Mouse (Mus musculus): Measurements from ENCODE around the gene Actr3. TPM values are rescaled to one million over a fixed set of nuclear protein-coding genes. Genes with fewer than 3 reads are reported as not detected.

Gene Actr3
- polyA plus RNA-seq, 1 experiment from 2014 or later, result 223 TPM

- 67% methylated on average over 2 of the region's 2 CpGs for WGBS
Measured at GRCm38 (mm10) chr1:125463349-125463748, 27.8 kb upstream of the Actr3 start.

DNA sequence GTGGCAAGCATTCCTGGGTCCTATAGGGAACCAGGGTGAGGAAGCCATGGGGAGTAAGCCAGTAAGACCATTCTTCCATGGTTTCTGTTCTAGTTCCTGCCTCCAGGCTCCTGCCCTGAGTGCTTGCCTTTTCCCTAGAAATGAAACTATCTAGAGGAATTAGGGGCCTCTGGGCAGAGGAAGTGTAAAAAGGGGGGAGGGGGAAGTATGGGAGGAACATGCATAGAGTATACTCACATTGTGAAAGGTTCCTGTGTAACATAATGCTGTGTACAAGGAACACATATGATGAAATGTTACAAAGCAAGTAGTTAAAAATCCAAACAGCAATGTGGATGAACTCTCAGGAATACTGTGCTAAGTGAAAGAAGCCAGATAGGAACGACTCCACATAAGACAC is 27.4 kb upstream of the Actr3 start:
- no peak for ATAC-seq
- 79% methylated on average over 1 of the region's 1 CpGs for WGBS
- H3K36me3 ChIP-seq (ENCODE audit: control insufficient read depth, insufficient read depth), result no peaks in the 10 kb centered on the region
- no peak for TF ChIP-seq CTCF (IDR thresholded peaks at IDR 0.05; ENCODE audit: low read depth)
- H3K4me2 ChIP-seq (replicated peaks; ENCODE audit: low read depth), result no peak overlapping the region
- no peak overlapping the region for H3K9ac ChIP-seq (ENCODE audit: low read depth, low read length)
- H3K9me3 ChIP-seq (ENCODE audit: control insufficient read depth), result no peaks in the 10 kb centered on the region
- no peak overlapping the region for H3K27ac ChIP-seq (ENCODE audit: low read depth, low read length)
- H3K4me1 ChIP-seq (replicated peaks; ENCODE audit: control insufficient read depth, insufficient read depth, low read length), result no peaks in the 10 kb centered on the region
- no peak overlapping the region for H3K4me3 ChIP-seq (ENCODE audit: low read depth, low read length)
- H3K27me3 ChIP-seq (replicated peaks; ENCODE audit: control insufficient read depth, insufficient read depth, low read length), result no peaks in the 10 kb centered on the region

More at GRCm38 (mm10) chr1:125463349-125463748, 27.8 kb upstream of the Actr3 start:
- no peak overlapping the region for H3K9ac ChIP-seq (ENCODE audit: low read depth, low read length)
- TF ChIP-seq CTCF (IDR thresholded peaks at IDR 0.05; ENCODE audit: low read depth), result no peak
- H3K36me3 ChIP-seq (ENCODE audit: control insufficient read depth, insufficient read depth), result no peaks in the 10 kb centered on the region
- no peaks in the 10 kb centered on the region for H3K4me1 ChIP-seq (replicated peaks; ENCODE audit: control insufficient read depth, insufficient read depth, low read length)
- no peaks in the 10 kb centered on the region for H3K9me3 ChIP-seq (ENCODE audit: control insufficient read depth)
- no peak for ATAC-seq
- no peak overlapping the region for H3K4me2 ChIP-seq (replicated peaks; ENCODE audit: low read depth)
- no peak overlapping the region for H3K4me3 ChIP-seq (ENCODE audit: low read depth, low read length)
- H3K27ac ChIP-seq (ENCODE audit: low read depth, low read length), result no peak overlapping the region
- H3K27me3 ChIP-seq (replicated peaks; ENCODE audit: control insufficient read depth, insufficient read depth, low read length), result no peaks in the 10 kb centered on the region

DNA sequence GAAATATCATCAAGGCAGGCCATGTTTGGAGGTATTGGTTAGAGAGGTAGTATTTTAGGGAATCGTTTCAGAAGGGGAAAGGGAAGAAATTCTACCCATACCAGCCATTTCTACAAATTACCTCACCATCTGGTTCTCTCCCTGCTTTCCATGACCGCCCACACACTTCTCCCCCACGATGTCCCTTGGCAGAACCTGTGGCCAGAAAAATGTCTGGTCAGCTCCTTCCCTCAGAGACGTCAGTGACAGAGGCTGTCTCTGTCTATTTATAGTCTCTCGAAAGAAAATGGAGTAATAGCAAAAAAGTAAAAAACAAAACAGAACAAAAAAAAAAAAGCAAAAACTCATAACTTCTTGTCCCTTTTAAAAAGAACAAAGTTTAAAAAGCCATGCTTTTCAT is 23.0 kb upstream of the Actr3 start:
- H3K4me3 ChIP-seq (ENCODE audit: low read depth, low read length), result no peak overlapping the region
- no peak overlapping the region for H3K4me2 ChIP-seq (replicated peaks; ENCODE audit: low read depth)
- no peak for ATAC-seq
- no peak overlapping the region for H3K27ac ChIP-seq (ENCODE audit: low read depth, low read length)
- H3K4me1 ChIP-seq (replicated peaks; ENCODE audit: control insufficient read depth, insufficient read depth, low read length), result no peaks in the 10 kb centered on the region
- 64% methylated on average over 5 of the region's 5 CpGs for WGBS
- H3K36me3 ChIP-seq (ENCODE audit: control insufficient read depth, insufficient read depth), result no peaks in the 10 kb centered on the region
- H3K9me3 ChIP-seq (ENCODE audit: control insufficient read depth), result no peaks in the 10 kb centered on the region
- H3K9ac ChIP-seq (ENCODE audit: low read depth, low read length), result no peak overlapping the region
- no peak for TF ChIP-seq CTCF (IDR thresholded peaks at IDR 0.05; ENCODE audit: low read depth)
- H3K27me3 ChIP-seq (replicated peaks; ENCODE audit: control insufficient read depth, insufficient read depth, low read length), result no peaks in the 10 kb centered on the region

DNA sequence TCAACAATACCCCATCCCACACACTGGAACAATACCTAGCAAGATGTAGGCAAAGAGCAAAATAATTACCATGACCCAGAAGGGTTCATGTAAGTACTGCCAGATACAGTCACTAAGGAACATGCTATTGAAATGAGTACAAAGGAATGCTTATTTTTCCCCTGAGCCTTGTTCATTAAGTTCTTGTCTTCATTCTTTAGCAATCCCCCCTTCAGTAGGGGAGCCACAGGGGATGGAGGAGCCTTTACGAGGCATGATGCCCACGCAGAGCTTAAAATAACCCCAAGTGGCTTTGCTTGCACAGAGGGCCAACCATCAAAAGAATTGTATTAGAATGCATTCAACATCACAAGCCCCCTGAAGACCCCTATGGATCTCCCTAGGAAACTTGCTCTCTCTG is 19.6 kb upstream of the Actr3 start:
- no peaks in the 10 kb centered on the region for H3K9me3 ChIP-seq (ENCODE audit: control insufficient read depth)
- 77% methylated on average over 2 of the region's 2 CpGs for WGBS
- no peak overlapping the region for H3K27ac ChIP-seq (ENCODE audit: low read depth, low read length)
- no peak for TF ChIP-seq CTCF (IDR thresholded peaks at IDR 0.05; ENCODE audit: low read depth)
- no peak overlapping the region for H3K4me3 ChIP-seq (ENCODE audit: low read depth, low read length)
- no peaks in the 10 kb centered on the region for H3K27me3 ChIP-seq (replicated peaks; ENCODE audit: control insufficient read depth, insufficient read depth, low read length)
- no peak for ATAC-seq
- no peaks in the 10 kb centered on the region; the same call in 1 of the 2 replicates for H3K4me1 ChIP-seq (replicated peaks; ENCODE audit: control insufficient read depth, insufficient read depth, low read length)
- H3K36me3 ChIP-seq (ENCODE audit: control insufficient read depth, insufficient read depth), result no peaks in the 10 kb centered on the region
- H3K4me2 ChIP-seq (replicated peaks; ENCODE audit: low read depth), result no peak overlapping the region
- no peak overlapping the region for H3K9ac ChIP-seq (ENCODE audit: low read depth, low read length)

DNA sequence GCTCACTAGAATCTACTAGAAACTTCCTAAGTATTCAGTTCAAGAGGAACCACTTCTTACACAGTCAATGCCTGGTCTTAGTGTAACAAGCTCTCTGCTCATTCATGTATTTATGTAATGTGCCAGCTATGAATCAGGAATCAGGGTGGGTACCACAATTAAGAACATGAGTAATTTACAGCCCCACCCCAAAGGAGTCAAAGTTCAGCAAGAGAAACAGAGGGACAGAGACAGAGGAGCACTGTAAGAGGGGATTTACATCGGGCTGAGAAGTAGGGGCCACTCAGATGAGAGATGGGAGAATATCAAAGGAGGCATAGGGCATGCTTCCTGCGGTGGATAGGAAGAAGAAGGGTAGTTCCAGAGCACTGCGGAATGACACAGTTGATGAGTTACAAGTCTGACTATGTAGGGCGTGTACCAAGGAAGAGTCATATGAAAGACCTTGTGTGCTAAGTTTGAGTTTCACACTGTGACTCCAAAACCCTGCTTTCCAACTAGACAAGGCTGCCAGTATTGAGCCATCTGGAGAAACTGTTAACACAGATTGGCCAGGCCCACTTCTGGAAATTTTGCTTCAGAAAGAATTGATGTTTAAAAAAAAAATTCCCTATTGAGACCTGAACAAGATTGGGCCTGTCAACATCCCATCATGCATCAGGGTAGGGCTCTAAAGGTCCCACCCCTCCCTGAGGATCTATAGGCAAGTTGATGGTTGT is 14.9 kb upstream of the Actr3 start:
- no peak overlapping the region for H3K9ac ChIP-seq (ENCODE audit: low read depth, low read length)
- no peaks in the 10 kb centered on the region for H3K36me3 ChIP-seq (ENCODE audit: control insufficient read depth, insufficient read depth)
- H3K4me2 ChIP-seq (replicated peaks; ENCODE audit: low read depth), result no peak overlapping the region
- ATAC-seq, result peak; percentile 41; the same call in 1 of the 2 replicates
- 58% methylated on average over 4 of the region's 4 CpGs for WGBS
- H3K9me3 ChIP-seq (ENCODE audit: control insufficient read depth), result no peaks in the 10 kb centered on the region
- H3K27ac ChIP-seq (ENCODE audit: low read depth, low read length), result no peak overlapping the region
- H3K4me3 ChIP-seq (ENCODE audit: low read depth, low read length), result no peak overlapping the region
- H3K4me1 ChIP-seq (replicated peaks; ENCODE audit: control insufficient read depth, insufficient read depth, low read length), result no peaks in the 10 kb centered on the region; the same call in 1 of the 2 replicates
- no peak for TF ChIP-seq CTCF (IDR thresholded peaks at IDR 0.05; ENCODE audit: low read depth)
- no peaks in the 10 kb centered on the region for H3K27me3 ChIP-seq (replicated peaks; ENCODE audit: control insufficient read depth, insufficient read depth, low read length)

GRCm38 (mm10) chr1:125447926-125448325 is 12.4 kb upstream of the Actr3 start:
- no peak for TF ChIP-seq CTCF (IDR thresholded peaks at IDR 0.05; ENCODE audit: low read depth)
- Histone ChIP-seq H3K4me1 (replicated peaks; ENCODE audit: control insufficient read depth, insufficient read depth, low read length) (no peaks in the 10 kb centered on the region; the same call in 1 of the 2 replicates), H3K4me2 (replicated peaks; ENCODE audit: low read depth) (no peak overlapping the region), H3K4me3 (ENCODE audit: low read depth, low read length) (no peak overlapping the region), H3K27ac (ENCODE audit: low read depth, low read length) (no peak overlapping the region), H3K9me3 (ENCODE audit: control insufficient read depth) (no peaks in the 10 kb centered on the region), H3K27me3 (replicated peaks; ENCODE audit: control insufficient read depth, insufficient read depth, low read length) (no peaks in the 10 kb centered on the region), H3K9ac (ENCODE audit: low read depth, low read length) (no peak overlapping the region), H3K36me3 (ENCODE audit: control insufficient read depth, insufficient read depth) (no peaks in the 10 kb centered on the region)
- no peak for ATAC-seq
